In genomic region chr4:153224618-153225177, GRCm38 (mm10) we compare ENCODE assay signal across 9 mouse cellular contexts.
A peak's percentile ranks its signal among the peaks of the same experiment; 100 is the strongest.
DNase-seq lines count a peak whose midpoint lies in the region; ATAC-seq lines count a peak whose summit lies in the region.
"Had no signal": no experiment of that assay in that cellular context is flagged by ENCODE, and none has a peak within 500 bp of the region (broad histone marks: within the 10 kb centered on the region; RNA-seq: fewer than 3 reads in every experiment).

No protein-coding gene starts in this region.

- DNase-seq in heart, adult 18-20 months, result peak; percentile 5 to 41
- peak; percentile 34 for DNase-seq in ZHBTc4 (ENCODE audit: low read depth, low spot score)
- no peak for DNase-seq in left cerebral cortex, postnatal 25 days (ENCODE audit: low spot score in 2 of 2)
- no peak for DNase-seq in cerebellum, adult 11-12 months
- no peak for DNase-seq in cerebellum, adult 11 months
- DNase-seq: spleen, adult 18-20 months had no signal

- intact Hi-C loops in left cerebral cortex, postnatal 25 days (cut with DNase I), result no loop called here

- H3K4me1 ChIP-seq in heart, embryonic 12.5 days (replicated peaks), result peaks cover 17% of the 10 kb centered on the region; the same call in 1 of the 2 replicates
- H3K4me1 ChIP-seq in heart, embryonic 16.5 days (ENCODE audit: control insufficient read depth, insufficient read depth, low read length), result no peaks in the 10 kb centered on the region
- H3K4me1 ChIP-seq in lung, embryonic 16.5 days (replicated peaks; ENCODE audit: control insufficient read depth, insufficient read depth, low read length), result peaks cover 10% of the 10 kb centered on the region; the same call in 1 of the 2 replicates

- no peak for ATAC-seq in heart, embryonic 12.5 days (ENCODE audit: insufficient number of reproducible peaks, low FRiP score)
- ATAC-seq in heart, embryonic 16.5 days (replicated peaks; ENCODE audit: extremely low read depth, insufficient read depth, low FRiP score), result 0 out of 2 replicates have a peak, but pooled peaks have one; percentile 46
- peak; percentile 90 for ATAC-seq in lung, embryonic 16.5 days (ENCODE audit: low read depth)

- H3K4me3 ChIP-seq in heart, embryonic 12.5 days, result no peak overlapping the region
- H3K4me3 ChIP-seq in heart, embryonic 16.5 days (ENCODE audit: low read length), result no peak overlapping the region
- no peak overlapping the region for H3K4me3 ChIP-seq in lung, embryonic 16.5 days (ENCODE audit: low read length)

- H3K27ac ChIP-seq in heart, embryonic 12.5 days (ENCODE audit: poor library complexity, severe bottlenecking), result no peak overlapping the region
- H3K27ac ChIP-seq in heart, embryonic 16.5 days (ENCODE audit: low read length), result no peak overlapping the region
- H3K27ac ChIP-seq in lung, embryonic 16.5 days (ENCODE audit: low read length), result peak overlapping the region; percentile 32; the same call in 1 of the 2 replicates

- no peaks in the 10 kb centered on the region for H3K36me3 ChIP-seq in heart, embryonic 12.5 days
- no peaks in the 10 kb centered on the region for H3K36me3 ChIP-seq in heart, embryonic 16.5 days (ENCODE audit: control insufficient read depth, insufficient read depth)
- H3K36me3 ChIP-seq in lung, embryonic 16.5 days (ENCODE audit: control insufficient read depth, insufficient read depth, low read length), result no peaks in the 10 kb centered on the region

- H3K9ac ChIP-seq in heart, embryonic 12.5 days, result no peak overlapping the region
- no peak overlapping the region for H3K9ac ChIP-seq in heart, embryonic 16.5 days (ENCODE audit: low read length)
- no peak overlapping the region for H3K9ac ChIP-seq in lung, embryonic 16.5 days (ENCODE audit: low read length)

- no peaks in the 10 kb centered on the region for H3K9me3 ChIP-seq in heart, embryonic 12.5 days (replicated peaks)
- H3K9me3 ChIP-seq in heart, embryonic 16.5 days (replicated peaks; ENCODE audit: control insufficient read depth, low read length), result no peaks in the 10 kb centered on the region
- no peaks in the 10 kb centered on the region for H3K9me3 ChIP-seq in lung, embryonic 16.5 days (ENCODE audit: control insufficient read depth, low read length)

- H3K27me3 ChIP-seq in heart, embryonic 12.5 days (replicated peaks), result 0 out of 2 replicates have a peak, but pooled peaks cover 5% of the 10 kb centered on the region
- H3K27me3 ChIP-seq in heart, embryonic 16.5 days (ENCODE audit: control insufficient read depth, insufficient read depth, low read length), result no peaks in the 10 kb centered on the region
- no peaks in the 10 kb centered on the region for H3K27me3 ChIP-seq in lung, embryonic 16.5 days (ENCODE audit: control insufficient read depth, insufficient read depth, low read depth, low read length)

- H3K4me2 ChIP-seq in heart, embryonic 12.5 days, result no peak overlapping the region
- H3K4me2 ChIP-seq in heart, embryonic 16.5 days (ENCODE audit: low read depth, low read length), result no peak overlapping the region
- no peak overlapping the region for H3K4me2 ChIP-seq in lung, embryonic 16.5 days (ENCODE audit: low read depth, low read length)

- WGBS in heart, embryonic 12.5 days, result 31% methylated on average over 6 of the region's 6 CpGs
- 24% methylated on average over 6 of the region's 6 CpGs for WGBS in heart, embryonic 16.5 days
- WGBS in lung, embryonic 16.5 days, result 14% methylated on average over 6 of the region's 6 CpGs

Comparison
In these comparisons a context has a peak if more than half of its experiments do, and no peak if none do; other contexts are left out.
1. DNase-seq: peak in heart, adult 18-20 months (2 of 2) and ZHBTc4 (single experiment); none in left cerebral cortex, postnatal 25 days (0 of 2), cerebellum, adult 11-12 months (single experiment) and cerebellum, adult 11 months (single experiment).